ENCODE assay signal across 7 mouse cellular contexts in the genomic region with DNA sequence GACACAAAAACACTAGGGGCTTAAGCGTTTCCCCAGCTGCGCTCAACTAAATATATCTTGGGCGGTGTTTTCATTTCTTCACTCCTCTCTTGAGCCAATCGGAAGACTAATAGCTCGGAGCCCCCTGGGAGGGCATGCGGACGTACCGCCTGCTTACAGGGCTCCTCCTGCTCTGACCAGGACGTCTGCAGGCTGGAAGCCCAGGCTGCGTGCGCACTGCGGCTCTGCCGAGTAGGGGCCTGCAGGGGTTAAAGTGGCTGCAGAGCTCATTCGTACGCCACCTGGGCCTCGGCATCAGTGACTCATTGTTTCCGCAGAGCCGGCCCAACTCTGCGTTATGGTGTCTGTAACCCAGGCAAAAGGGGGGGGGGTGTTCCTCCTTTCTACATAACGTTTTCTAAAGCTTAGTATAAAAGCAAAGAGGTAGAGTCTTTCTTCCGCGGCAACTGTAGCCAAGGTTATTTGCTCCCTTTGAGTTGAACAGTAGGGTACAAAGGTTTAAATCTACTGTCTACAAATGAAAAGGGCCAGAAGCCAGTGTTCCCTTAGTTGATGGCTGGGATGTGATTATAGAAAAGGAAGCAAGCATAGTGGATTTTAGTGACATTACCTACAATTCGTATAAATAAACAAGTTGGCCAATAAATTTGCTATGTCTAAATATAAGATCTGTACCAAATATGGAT. TPM values are rescaled to one million over a fixed set of nuclear protein-coding genes. Genes with fewer than 3 reads are reported as not detected.
A peak's percentile ranks its signal among the peaks of the same experiment; 100 is the strongest.
DNase-seq lines count a peak whose midpoint lies in the region; ATAC-seq lines count a peak whose summit lies in the region.

No protein-coding gene starts in this region.

- 0 out of 2 replicates have a peak, but pooled peaks cover 5% of the 10 kb centered on the region for H3K36me3 ChIP-seq in embryonic facial prominence, embryonic 10.5 days (replicated peaks)
- H3K36me3 ChIP-seq in limb, embryonic 12.5 days, result no peaks in the 10 kb centered on the region
- H3K36me3 ChIP-seq in midbrain, embryonic 14.5 days (ENCODE audit: control insufficient read depth, insufficient read depth, low read length), result no peaks in the 10 kb centered on the region

- 2% methylated on average over 23 of the region's 23 CpGs for WGBS in embryonic facial prominence, embryonic 10.5 days
- WGBS in limb, embryonic 12.5 days, result under 1% methylated on average over 23 of the region's 23 CpGs
- WGBS in midbrain, embryonic 14.5 days, result 2% methylated on average over 23 of the region's 23 CpGs

- H3K4me2 ChIP-seq in limb, embryonic 12.5 days, result peak overlapping the region; percentile 51
- peak overlapping the region; percentile 55 for H3K4me2 ChIP-seq in midbrain, embryonic 14.5 days (ENCODE audit: low read length)

- peak; percentile 95 for DNase-seq in adrenal gland, postnatal 10 days
- peak; percentile 98 for DNase-seq in embryonic facial prominence, embryonic 10.5 days (ENCODE audit: low spot score)
- DNase-seq in kidney, adult 11 months, result peak; percentile 89
- peak; percentile 95 for DNase-seq in midbrain, embryonic 14.5 days
- peak; percentile 86 to 92 for DNase-seq in spleen, adult 18-20 months

- peaks cover 7% of the 10 kb centered on the region for H3K9me3 ChIP-seq in embryonic facial prominence, embryonic 10.5 days
- peaks cover 6% of the 10 kb centered on the region; the same call in 1 of the 2 replicates for H3K9me3 ChIP-seq in limb, embryonic 12.5 days
- H3K9me3 ChIP-seq in midbrain, embryonic 14.5 days (ENCODE audit: control insufficient read depth, low read length), result no peaks in the 10 kb centered on the region

- peaks cover 47% of the 10 kb centered on the region for H3K4me1 ChIP-seq in embryonic facial prominence, embryonic 10.5 days
- peaks cover 35% of the 10 kb centered on the region for H3K4me1 ChIP-seq in limb, embryonic 12.5 days (replicated peaks)
- peaks cover 42% of the 10 kb centered on the region for H3K4me1 ChIP-seq in midbrain, embryonic 14.5 days (ENCODE audit: control insufficient read depth, insufficient read depth, low read length)

- H3K27me3 ChIP-seq in embryonic facial prominence, embryonic 10.5 days (replicated peaks; ENCODE audit: low read depth, poor library complexity, severe bottlenecking), result no peaks in the 10 kb centered on the region; the same call in 1 of the 2 replicates
- H3K27me3 ChIP-seq in limb, embryonic 12.5 days, result no peaks in the 10 kb centered on the region
- no peaks in the 10 kb centered on the region for H3K27me3 ChIP-seq in midbrain, embryonic 14.5 days (ENCODE audit: control insufficient read depth, insufficient read depth, low read length)

- peak; percentile 92 for ATAC-seq in granulocyte monocyte progenitor cell, adult 5-6 weeks (replicated peaks; ENCODE audit: poor library complexity, severe bottlenecking)
- peak; percentile 98 for ATAC-seq in limb, embryonic 12.5 days (ENCODE audit: insufficient number of reproducible peaks, insufficient read depth, low FRiP score, low TSS enrichment, low read depth)
- peak; percentile 95 for ATAC-seq in midbrain, embryonic 14.5 days (ENCODE audit: low FRiP score, low TSS enrichment)

- H3K9ac ChIP-seq in limb, embryonic 12.5 days (replicated peaks), result peak overlapping the region; percentile 42; the same call in 1 of the 2 replicates
- peak overlapping the region; percentile 50; the same call in 1 of the 2 replicates for H3K9ac ChIP-seq in midbrain, embryonic 14.5 days (replicated peaks; ENCODE audit: low read length)

- H3K27ac ChIP-seq in embryonic facial prominence, embryonic 10.5 days (replicated peaks), result peak overlapping the region; percentile 90
- H3K27ac ChIP-seq in limb, embryonic 12.5 days, result peak overlapping the region; percentile 96
- peak overlapping the region; percentile 86 for H3K27ac ChIP-seq in midbrain, embryonic 14.5 days (replicated peaks; ENCODE audit: low read depth, low read length)

- peak overlapping the region; percentile 49 for H3K4me3 ChIP-seq in embryonic facial prominence, embryonic 10.5 days
- H3K4me3 ChIP-seq in limb, embryonic 12.5 days (replicated peaks), result peak overlapping the region; percentile 29
- H3K4me3 ChIP-seq in midbrain, embryonic 14.5 days (replicated peaks; ENCODE audit: low read depth, low read length), result peak overlapping the region; percentile 34

RNA-seq across cellular contexts. Expression of gene Chd2, which starts 53.7 kb away (rescaled TPM):
- total RNA-seq in adrenal gland, postnatal 10 days (2021), result 10 to 100 TPM; 42.8 to 62.0 TPM
- 49.2 and 54.8 TPM in 2 replicates for polyA plus RNA-seq in embryonic facial prominence, embryonic 10.5 days (2016; fragmentation: Nextera tagmentation; extraction: Ambion mirVana)
- 42.3 and 47.5 TPM in 2 replicates for total RNA-seq in granulocyte monocyte progenitor cell, adult 5-6 weeks (2014; fragmentation: Nextera tagmentation)
- 93.8 and 118 TPM in 2 replicates for total RNA-seq in granulocyte monocyte progenitor cell, adult 5-6 weeks (2017)
- polyA plus RNA-seq in limb, embryonic 12.5 days (2016; fragmentation: Nextera tagmentation; extraction: Ambion mirVana), result 66.8 and 70.3 TPM in 2 replicates
- 35.9 and 49.8 TPM in 2 replicates for polyA plus RNA-seq in midbrain, embryonic 14.5 days (2014; fragmentation: Nextera tagmentation; extraction: Ambion mirVana)

Comparison
In these comparisons a context has a peak if more than half of its experiments do, and no peak if none do; other contexts are left out.
1. Peak in every context shown above with its lines: DNase-seq, ATAC-seq, H3K4me3 ChIP-seq and H3K27ac ChIP-seq.